Mouse (Mus musculus) liver, postnatal 0 days (tissue): ENCODE data around the gene Kif1a. TPM values are rescaled to one million over a fixed set of nuclear protein-coding genes. Genes with fewer than 3 reads are reported as not detected.

Source experiments
- ATAC-seq: fragments of 200-750 bp; cut with Nextera tagmentation; 2 replicates; pipeline ENCODE4 v1.8.0; 2017; ENCODE audit warnings: mild to moderate bottlenecking, moderate library complexity
- DNase-seq: peaks from one replicate; pipeline ENCODE4 v3.0.0-alpha.2; 2016
- H3K27ac ChIP-seq: fragments of 300-500 bp; sonication (generic); 2 replicates; pipeline ENCODE4 v1.5.1; 2014; ENCODE audit warnings: antibody characterized with exemption, moderate library complexity, mild to moderate bottlenecking, low read depth
- H3K27me3 ChIP-seq: fragments of 300-500 bp; sonication (generic); 2 replicates; pipeline ENCODE4 v1.6.1; 2014; ENCODE audit warnings: low read length, control low read depth, mixed read lengths; ENCODE audit not compliant: insufficient read depth
- H3K36me3 ChIP-seq: fragments of 300-500 bp; sonication (generic); replicated peaks from 2 replicates; pipeline ENCODE4 v1.6.1; 2014; ENCODE audit warnings: mild to moderate bottlenecking, control low read depth, low read length, moderate library complexity, mixed read lengths; ENCODE audit not compliant: insufficient read depth
- H3K4me1 ChIP-seq: fragments of 300-500 bp; sonication (generic); 2 replicates; pipeline ENCODE4 v1.6.1; 2014; ENCODE audit warnings: antibody characterized with exemption, mild to moderate bottlenecking, control low read depth; ENCODE audit not compliant: insufficient read depth
- H3K4me2 ChIP-seq: fragments of 300-500 bp; sonication (generic); 2 replicates; pipeline ENCODE4 v1.6.1; 2014; ENCODE audit warnings: low read depth, mild to moderate bottlenecking, low read length, moderate library complexity, mixed read lengths
- H3K4me3 ChIP-seq: fragments of 300-500 bp; sonication (generic); 2 replicates; pipeline ENCODE4 v1.5.1; 2014; ENCODE audit warnings: low read depth, low read length
- H3K9ac ChIP-seq: fragments of 300-500 bp; sonication (generic); replicated peaks from 2 replicates; pipeline ENCODE4 v1.6.1; 2014; ENCODE audit warnings: mild to moderate bottlenecking, moderate library complexity
- H3K9me3 ChIP-seq: fragments of 300-500 bp; sonication (generic); 2 replicates; pipeline ENCODE4 v1.6.1; 2016; ENCODE audit warnings: mild to moderate bottlenecking, control low read depth, low read length, mixed read lengths
- CTCF ChIP-seq: sonication (generic); IDR thresholded peaks from 2 replicates; pipeline ENCODE4 v1.5.1; 2016; ENCODE audit warnings: antibody characterized with exemption, low read depth
- EP300 ChIP-seq: IDR thresholded peaks from 2 replicates; pipeline ENCODE4 v1.6.1; 2016; ENCODE audit warnings: antibody characterized with exemption, low read depth, mild to moderate bottlenecking
- WGBS: fragments of 180-500 bp; shearing (Covaris S2); extraction: QIAGEN DNeasy Blood & Tissue Kit; methylation state at CpG from one replicate; pipeline ENCODE4 v1.1.7; 2014; ENCODE audit not compliant: insufficient replicate concordance; 5-methylcytosine and 5-hydroxymethylcytosine counted together
- polyA plus RNA-seq: library from polyadenylated mRNA; unstranded; fragments of >200 nt; fragmentation: Nextera tagmentation; extraction: Ambion mirVana; gene quantifications from 2 replicates; pipeline ENCODE4 v1.2.1, GENCODE M21; 2015

Gene Kif1a
- polyA plus RNA-seq, 1 experiment from 2014 or later, result 0.28 TPM

- Histone ChIP-seq H3K36me3 (no peaks in the 10 kb centered on the region), H3K27me3 (no peaks in the 10 kb centered on the region), H3K9me3 (no peaks in the 10 kb centered on the region), H3K27ac (no peak overlapping the region), H3K4me3 (no peak overlapping the region), H3K4me2 (no peak overlapping the region), H3K4me1 (no peaks in the 10 kb centered on the region), H3K9ac (no peak overlapping the region)
- TF ChIP-seq CTCF (no peak), EP300 (no peak)
- ATAC-seq (no peak), DNase-seq (no peak)
- 45% methylated on average over 1 of the region's 1 CpGs for WGBS
Observed at GRCm38 (mm10) chr1:93068553-93068952, 33.2 kb downstream of the Kif1a start.

GRCm38 (mm10) chr1:93065654-93066053, 36.1 kb downstream of the Kif1a start:
- ATAC-seq (no peak), DNase-seq (no peak)
- Histone ChIP-seq H3K9ac (no peak overlapping the region), H3K4me3 (no peak overlapping the region), H3K36me3 (no peaks in the 10 kb centered on the region), H3K27me3 (no peaks in the 10 kb centered on the region), H3K9me3 (no peaks in the 10 kb centered on the region), H3K4me2 (no peak overlapping the region), H3K4me1 (no peaks in the 10 kb centered on the region), H3K27ac (no peak overlapping the region)
- TF ChIP-seq CTCF, result no peak
- no peak for TF ChIP-seq EP300
- 76% methylated on average over 6 of the region's 6 CpGs for WGBS

GRCm38 (mm10) chr1:93063694-93064093, 38.1 kb downstream of the Kif1a start:
- H3K4me1 ChIP-seq, result no peaks in the 10 kb centered on the region
- DNase-seq, result no peak
- WGBS, result 64% methylated on average over 5 of the region's 5 CpGs
- H3K27ac ChIP-seq, result no peak overlapping the region
- no peaks in the 10 kb centered on the region for H3K36me3 ChIP-seq
- no peak overlapping the region for H3K4me3 ChIP-seq
- no peaks in the 10 kb centered on the region for H3K27me3 ChIP-seq
- no peak overlapping the region for H3K4me2 ChIP-seq
- no peaks in the 10 kb centered on the region for H3K9me3 ChIP-seq
- TF ChIP-seq CTCF, result no peak
- TF ChIP-seq EP300, result no peak
- H3K9ac ChIP-seq, result no peak overlapping the region
- ATAC-seq, result no peak

- no peak for TF ChIP-seq CTCF
- no peak for TF ChIP-seq EP300
- Histone ChIP-seq H3K36me3 (no peaks in the 10 kb centered on the region), H3K27me3 (0 out of 2 replicates have a peak, but pooled peaks cover 2% of the 10 kb centered on the region), H3K27ac (no peak overlapping the region), H3K9me3 (no peaks in the 10 kb centered on the region), H3K4me1 (no peaks in the 10 kb centered on the region), H3K4me3 (no peak overlapping the region), H3K9ac (no peak overlapping the region), H3K4me2 (no peak overlapping the region)
- ATAC-seq (no peak), DNase-seq (no peak)
- WGBS, result 57% methylated on average over 19 of the region's 23 CpGs
Observed at GRCm38 (mm10) chr1:93051124-93051833, 50.5 kb downstream of the Kif1a start.

GRCm38 (mm10) chr1:93050071-93050470, 51.7 kb downstream of the Kif1a start:
- Histone ChIP-seq H3K4me1 (no peaks in the 10 kb centered on the region), H3K27ac (no peak overlapping the region), H3K9ac (no peak overlapping the region), H3K36me3 (no peaks in the 10 kb centered on the region), H3K27me3 (0 out of 2 replicates have a peak, but pooled peaks cover 2% of the 10 kb centered on the region), H3K9me3 (no peaks in the 10 kb centered on the region), H3K4me3 (no peak overlapping the region), H3K4me2 (no peak overlapping the region)
- ATAC-seq (no peak), DNase-seq (no peak)
- WGBS, result 82% methylated on average over 3 of the region's 3 CpGs
- TF ChIP-seq CTCF, result no peak
- no peak for TF ChIP-seq EP300

GRCm38 (mm10) chr1:93046153-93046789, 55.5 kb downstream of the Kif1a start:
- DNase-seq, result no peak
- Histone ChIP-seq H3K27me3 (0 out of 2 replicates have a peak, but pooled peaks cover 2% of the 10 kb centered on the region), H3K4me2 (no peak overlapping the region), H3K9me3 (no peaks in the 10 kb centered on the region), H3K4me3 (no peak overlapping the region), H3K36me3 (no peaks in the 10 kb centered on the region), H3K27ac (no peak overlapping the region), H3K9ac (no peak overlapping the region), H3K4me1 (no peaks in the 10 kb centered on the region)
- TF ChIP-seq EP300, result no peak
- no peak for TF ChIP-seq CTCF
- WGBS, result 65% methylated on average over 10 of the region's 10 CpGs
- no peak for ATAC-seq
